Mouse (Mus musculus) myocyte (in vitro differentiated cells): ENCODE results near the gene Pold2.

ENCODE experiments used
- CEBPB ChIP-seq: IDR thresholded peaks from 2 replicates; pipeline ENCODE4 v1.6.1; 2011; ENCODE audit warnings: mild to moderate bottlenecking, moderate library complexity; ENCODE audit not compliant: poor library complexity, insufficient read depth, severe bottlenecking
- MAX ChIP-seq: IDR thresholded peaks from one replicate; pipeline ENCODE4 v1.6.1; 2011; ENCODE audit warnings: low read depth, mild to moderate bottlenecking, control low read depth
- POLR2A ChIP-seq: IDR thresholded peaks from one replicate; pipeline ENCODE4 v1.6.1; 2011; ENCODE audit warnings: low read depth, mild to moderate bottlenecking, control low read depth, moderate library complexity; ENCODE audit not compliant: insufficient read length
- POLR2AphosphoS2 ChIP-seq: IDR thresholded peaks from one replicate; pipeline ENCODE4 v1.6.1; 2011; ENCODE audit warnings: low read depth, control low read depth; ENCODE audit not compliant: insufficient read length
- TCF12 ChIP-seq: IDR thresholded peaks from one replicate; pipeline ENCODE4 v1.6.1; 2011; ENCODE audit warnings: mild to moderate bottlenecking, control low read depth; ENCODE audit not compliant: poor library complexity, insufficient read depth, severe bottlenecking

GRCm38 (mm10) chr11:5860639-5861038 is 17.5 kb downstream of the Pold2 start:
- TF ChIP-seq MAX (no peak), TCF12 (no peak), POLR2A (no peak), POLR2AphosphoS2 (no peak), CEBPB (no peak)
